Mouse (Mus musculus) embryo, embryonic 9.5 days (tissue): ENCODE measurements around the gene Aifm1.
"Not testable (repeated sequence)": the region's sequence is repeated elsewhere in the genome, so short reads cannot be mapped to it uniquely, and the experiment has no call there.

Experiments
- DNase-seq: peaks from one replicate; pipeline ENCODE4 v3.0.0-alpha.2; 2017; ENCODE audit errors: extremely low spot score

Gene Aifm1

GRCm38 (mm10) chrX:48456956-48457355 is 56.4 kb downstream of the Aifm1 start:
- no peak for DNase-seq

GRCm38 (mm10) chrX:48455018-48455417 is 58.3 kb downstream of the Aifm1 start:
- no peak for DNase-seq

DNA sequence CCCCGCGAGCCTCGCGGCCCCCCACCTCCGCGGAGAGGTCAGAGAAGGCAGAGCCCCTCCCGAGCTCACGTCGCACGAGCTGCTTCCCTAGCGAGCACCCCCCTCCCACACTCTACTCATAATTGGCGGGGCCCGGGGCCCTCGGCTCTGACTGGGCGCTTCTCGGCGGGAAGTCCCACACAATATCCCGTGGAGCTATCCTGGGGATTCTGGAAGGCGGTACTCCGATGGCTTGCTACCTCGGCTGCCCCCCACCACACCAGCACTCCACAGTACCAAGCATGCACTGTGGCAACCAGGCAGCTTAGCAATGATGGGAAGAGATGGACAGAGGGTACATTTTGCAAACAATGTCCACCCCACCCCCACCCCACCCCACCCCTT is 58.9 kb downstream of the Aifm1 start:
- DNase-seq = no peak

DNA sequence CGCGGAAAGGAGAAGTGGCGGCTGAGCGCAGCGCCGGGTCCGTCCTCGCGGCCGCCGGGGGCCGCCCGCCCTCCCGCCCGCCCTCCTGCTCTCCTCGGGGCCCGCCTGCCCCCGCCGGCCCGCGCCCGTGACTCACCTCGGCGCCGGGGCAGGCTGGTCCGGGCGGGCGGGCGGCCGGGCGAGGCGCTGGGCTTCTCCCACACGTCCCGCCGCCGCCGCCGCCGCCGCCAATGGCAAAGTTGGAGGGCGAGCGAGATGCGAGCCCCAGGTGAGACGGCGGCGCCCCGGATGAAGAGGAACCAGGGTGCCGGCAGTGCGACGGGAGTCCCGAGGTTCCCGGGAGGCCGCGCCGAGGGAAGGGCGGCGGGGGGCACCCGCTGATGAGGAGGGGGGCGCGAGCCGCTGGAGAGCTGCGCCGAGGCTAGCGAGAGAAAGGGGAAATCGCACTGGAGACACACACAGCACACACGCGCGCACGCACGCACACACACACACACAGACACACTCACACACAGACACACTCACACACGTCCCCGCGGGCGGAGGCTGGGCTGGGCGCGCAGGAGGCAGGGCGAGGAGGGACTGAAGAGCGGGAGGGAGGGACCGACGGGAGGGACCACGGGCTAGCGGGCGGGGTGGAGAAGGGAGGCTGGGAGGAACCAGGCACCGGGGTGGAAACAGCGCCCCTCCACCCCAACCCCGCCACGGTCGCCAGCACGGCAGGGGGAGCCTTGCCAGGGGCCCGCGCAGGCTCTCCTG is 59.4 kb downstream of the Aifm1 start:
- peak; percentile 33 for DNase-seq

DNA sequence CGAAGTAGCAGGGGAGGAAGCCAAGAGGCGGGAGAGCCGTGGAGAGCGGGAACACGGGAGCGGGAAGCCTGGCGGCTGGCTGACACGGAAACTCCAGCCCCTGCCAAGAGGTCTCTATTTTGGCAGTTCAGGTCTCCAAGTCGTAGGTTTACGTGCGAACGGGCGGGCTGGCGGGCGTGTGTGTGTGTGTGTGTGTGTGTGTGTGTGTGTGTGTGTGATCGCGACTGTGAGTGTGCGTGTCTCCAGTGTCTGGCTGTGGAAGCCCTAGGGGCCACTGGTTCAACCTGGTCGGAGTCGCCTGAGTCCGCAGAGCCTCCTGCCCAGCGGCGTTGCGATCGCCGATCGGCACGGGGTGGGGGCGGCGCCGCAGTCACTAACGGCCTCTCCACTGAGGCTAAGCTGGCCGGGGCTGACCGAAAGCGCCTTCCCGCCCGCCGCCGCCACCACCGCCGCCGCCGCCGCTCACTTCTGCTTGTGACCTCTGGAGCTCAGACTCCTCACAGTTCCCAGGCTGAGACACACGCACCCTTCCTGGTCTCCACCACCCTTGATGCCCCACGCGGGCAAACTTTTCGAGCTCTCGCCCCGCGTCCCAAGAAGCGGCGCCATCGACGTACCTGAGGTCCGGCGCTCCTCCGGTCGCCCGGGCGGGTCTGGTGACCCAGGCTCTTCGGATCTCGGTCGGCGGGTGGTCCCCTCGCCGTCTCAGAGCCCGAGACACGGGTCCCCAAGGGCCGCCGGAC is 60.3 kb downstream of the Aifm1 start:
- DNase-seq = peak; percentile 22

- peak; percentile 5 for DNase-seq
Observed at GRCm38 (mm10) chrX:48452231-48452890, 61.0 kb downstream of the Aifm1 start.

DNA sequence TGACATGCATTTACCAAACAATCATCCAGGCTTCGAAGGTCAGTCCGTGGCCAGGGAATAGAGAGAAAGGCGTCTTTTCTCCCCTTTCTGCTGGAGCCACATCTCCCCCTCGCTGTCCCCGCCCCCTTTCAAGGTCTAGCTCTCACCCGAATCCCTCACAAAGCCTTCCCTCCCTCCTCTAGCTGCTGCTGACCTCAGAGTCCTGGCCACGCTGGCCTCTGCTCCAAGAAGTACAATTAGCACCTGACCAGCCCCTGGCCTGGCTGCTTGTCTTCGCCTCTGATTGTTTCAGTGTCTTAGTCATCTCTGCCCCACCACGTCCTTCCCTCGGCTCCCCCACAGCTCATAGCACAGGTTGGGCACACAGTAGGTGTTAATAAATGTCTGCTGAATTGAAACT is 63.7 kb downstream of the Aifm1 start:
- DNase-seq = no peak

DNA sequence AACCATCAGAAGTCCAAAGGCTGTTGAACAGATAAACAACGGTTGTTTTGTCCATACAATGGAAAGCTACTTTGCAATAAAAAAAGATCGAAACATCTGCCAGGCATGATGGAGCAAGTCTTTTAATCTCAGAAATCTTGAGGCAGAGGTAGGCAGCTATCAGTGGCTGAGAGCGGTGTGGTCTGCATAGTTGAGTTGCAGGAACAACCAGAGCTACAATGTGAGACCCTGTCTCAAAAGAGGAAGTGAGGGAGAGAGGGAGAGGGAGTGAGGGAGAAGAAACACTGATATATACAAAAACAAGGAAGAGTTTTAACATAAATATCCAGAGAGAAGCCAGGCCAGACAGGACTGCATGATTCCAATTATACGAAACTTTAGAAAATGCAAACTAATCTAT is 68.7 kb downstream of the Aifm1 start:
- DNase-seq = no peak

DNA sequence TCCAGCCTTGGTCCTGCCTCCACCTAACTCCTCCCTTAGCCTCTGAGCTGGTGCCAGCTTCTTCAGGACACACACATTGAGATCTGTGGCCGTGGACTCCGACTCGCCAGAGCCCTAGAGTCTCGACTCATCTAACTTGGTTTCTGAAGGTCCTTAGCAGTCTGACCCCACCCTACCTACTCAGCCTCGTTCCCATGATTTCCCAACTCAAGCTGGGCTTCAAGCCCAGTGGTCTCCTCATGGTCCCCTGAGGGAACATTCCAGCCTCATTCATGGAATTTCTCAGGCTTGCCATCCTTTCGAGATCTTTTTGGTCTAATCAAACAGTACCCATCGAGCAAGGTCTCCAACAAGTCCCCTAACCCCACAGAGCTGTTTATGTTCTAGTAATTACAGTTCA is 71.4 kb downstream of the Aifm1 start:
- DNase-seq = no peak

DNA sequence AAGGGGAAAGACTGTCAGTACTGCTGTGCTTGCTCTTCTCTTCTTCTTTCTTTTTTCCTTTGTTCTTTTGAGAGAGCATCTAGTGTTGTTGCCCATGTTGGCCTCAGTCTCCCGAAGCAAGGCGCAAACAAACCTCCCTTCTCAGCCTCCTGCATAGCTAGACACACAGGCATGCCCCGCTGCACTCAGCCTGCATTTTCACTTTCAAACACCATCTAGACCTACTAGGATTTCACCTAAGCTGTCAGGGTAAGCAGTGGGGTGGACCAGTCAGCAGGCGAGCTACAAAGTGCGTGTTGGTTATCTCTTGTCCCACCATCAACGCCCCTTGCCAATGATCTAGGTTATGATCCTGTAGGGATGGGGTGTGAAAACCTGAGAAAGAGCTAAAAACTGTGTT is 71.8 kb downstream of the Aifm1 start:
- no peak for DNase-seq

DNA sequence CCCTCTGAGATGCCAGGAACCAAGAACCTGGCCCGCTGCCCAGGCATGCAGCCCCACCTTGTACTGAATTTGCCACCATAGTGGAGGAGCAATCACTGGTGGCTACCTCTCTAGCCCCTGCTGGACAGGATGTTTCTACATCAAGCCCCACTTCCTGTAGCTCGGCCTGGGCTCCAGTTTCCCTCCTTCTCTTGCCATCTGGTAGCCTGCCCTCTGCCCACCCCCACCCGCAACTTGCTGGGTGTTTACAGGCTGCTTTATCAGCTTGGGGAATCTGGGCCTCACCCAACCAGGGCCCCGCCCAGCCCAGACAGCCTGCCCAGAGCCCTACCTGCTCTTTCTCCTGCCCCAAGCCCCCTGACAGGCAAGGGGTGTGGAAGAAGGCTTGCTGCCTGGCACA is 74.3 kb downstream of the Aifm1 start:
- no peak for DNase-seq

DNA sequence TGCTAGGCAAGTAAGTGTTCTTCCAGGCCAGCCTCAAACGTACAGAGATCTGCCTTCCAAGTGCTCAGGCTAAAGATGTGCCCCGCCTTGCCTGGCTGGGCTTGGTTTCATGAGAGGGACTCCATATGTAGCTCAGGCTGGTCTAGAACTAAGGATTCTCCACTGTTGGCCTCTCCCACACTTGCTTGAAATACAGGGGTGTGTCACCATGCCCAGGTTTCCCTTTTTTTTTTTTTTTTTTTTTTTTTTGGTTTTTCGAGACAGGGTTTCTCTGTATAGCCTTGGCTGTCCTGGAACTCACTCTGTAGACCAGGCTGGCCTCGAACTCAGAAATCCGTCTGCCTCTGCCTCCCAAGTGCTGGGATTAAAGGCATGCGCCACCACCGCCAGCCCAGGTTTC is 77.3 kb downstream of the Aifm1 start:
- not testable (repeated sequence) for DNase-seq

DNA sequence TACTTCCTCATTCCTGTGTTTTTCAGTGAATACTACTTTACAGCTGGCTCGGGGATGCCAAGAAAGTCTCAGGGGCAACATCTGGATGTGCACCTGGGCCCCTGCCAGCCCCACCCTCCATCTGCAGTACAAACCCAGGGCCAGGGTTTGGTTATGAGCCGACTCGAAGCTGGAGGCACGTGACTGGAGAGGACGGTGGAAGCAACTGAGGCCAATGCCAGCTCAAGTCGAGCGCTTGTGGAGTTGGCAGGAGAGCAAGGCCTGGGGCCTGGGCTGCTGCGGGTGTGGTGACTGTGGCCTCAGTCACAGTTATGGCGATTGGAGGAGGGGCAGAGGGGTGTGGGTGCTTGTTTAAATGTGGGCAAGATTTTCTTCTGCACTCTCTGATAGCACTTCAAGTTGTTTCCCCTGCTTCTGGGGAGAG is 77.9 kb downstream of the Aifm1 start:
- no peak for DNase-seq

DNA sequence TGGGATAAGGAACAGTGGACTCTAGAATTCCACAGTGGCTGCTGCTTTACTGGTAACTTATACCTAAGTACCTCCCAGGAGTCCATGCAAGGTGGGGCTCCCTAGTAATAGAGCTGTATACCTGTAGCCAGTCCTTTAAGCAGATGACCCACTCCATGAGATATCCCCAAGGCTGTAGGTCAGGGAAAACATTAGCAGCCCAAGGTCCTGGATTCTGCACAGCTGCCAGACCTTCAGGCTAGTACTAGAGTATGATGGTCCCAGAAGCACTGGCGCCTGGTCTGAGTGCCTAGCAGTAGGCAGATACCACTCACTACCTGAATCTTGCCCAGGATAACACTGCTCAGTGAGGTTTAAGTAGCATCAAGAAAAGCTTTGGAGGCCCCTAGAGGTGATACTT is 79.1 kb downstream of the Aifm1 start:
- DNase-seq = no peak

- DNase-seq = no peak
Observed at GRCm38 (mm10) chrX:48433527-48433899, 79.8 kb downstream of the Aifm1 start.

DNA sequence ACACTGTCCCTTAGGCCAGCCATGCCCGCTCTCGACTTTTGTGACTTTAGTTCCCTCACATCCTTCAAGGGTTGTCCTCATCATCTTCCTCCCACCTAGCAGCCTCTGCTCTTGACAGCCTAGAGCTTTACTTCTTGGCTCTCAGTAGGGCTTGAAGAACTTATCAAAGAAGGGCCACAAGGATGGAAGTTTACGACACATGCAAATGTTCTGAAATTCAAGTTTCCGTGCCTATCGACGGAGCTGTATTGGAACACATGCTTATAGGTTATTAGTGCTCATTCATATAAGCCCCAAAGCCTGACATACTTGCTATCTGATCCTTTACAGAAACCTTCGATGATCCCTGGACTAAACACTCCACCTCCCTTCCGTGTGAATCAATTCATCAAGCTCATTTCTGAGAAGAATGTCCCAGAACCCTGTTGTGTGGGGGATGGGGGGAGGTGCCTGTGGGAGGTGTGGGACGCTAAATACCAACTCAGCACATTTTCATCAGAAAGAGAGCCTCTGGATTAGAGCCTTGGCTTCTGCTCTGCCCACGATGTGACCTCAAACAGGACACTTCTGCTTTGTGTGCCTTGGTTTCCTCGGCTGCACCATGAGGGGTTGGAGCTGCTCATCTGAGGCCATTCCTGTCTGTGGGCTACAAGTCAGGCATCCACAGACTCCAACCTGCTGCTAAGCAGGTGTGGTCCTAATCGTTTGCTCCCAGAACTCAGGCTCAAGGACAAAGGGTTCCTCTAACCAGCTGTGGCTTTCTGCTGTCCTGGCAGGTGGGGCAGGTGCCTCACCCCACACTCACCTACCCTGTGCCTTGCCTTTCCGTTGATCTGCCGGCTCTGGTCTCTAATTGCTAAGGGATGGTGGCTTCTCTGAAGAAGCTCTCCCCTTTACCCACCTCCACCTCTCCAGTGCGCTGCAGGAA is 80.5 kb downstream of the Aifm1 start:
- DNase-seq = no peak

GRCm38 (mm10) chrX:48429538-48429937 is 83.8 kb downstream of the Aifm1 start:
- no peak for DNase-seq

GRCm38 (mm10) chrX:48429100-48429499 is 84.3 kb downstream of the Aifm1 start:
- DNase-seq = no peak

- no peak for DNase-seq
Observed at GRCm38 (mm10) chrX:48428642-48429041, 84.7 kb downstream of the Aifm1 start.

DNA sequence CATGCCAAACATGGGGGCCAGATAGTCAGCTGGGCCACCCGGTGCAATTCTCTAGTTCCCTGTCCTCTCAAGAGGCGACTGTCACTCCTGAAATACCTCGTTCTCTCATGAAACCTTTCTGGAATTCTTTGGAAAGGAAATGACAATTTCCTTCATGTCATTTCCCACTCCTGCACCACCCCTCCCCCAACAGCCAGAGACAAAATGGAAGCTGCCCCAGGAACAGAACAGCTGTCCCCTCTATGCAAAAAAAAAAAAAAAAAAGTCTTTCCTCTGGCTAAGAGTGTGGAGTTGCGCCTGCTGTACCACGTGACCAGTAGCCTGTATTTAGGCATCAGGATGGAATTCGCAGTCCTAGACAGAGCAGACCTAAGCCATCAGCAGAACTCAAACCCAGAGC is 85.1 kb downstream of the Aifm1 start:
- DNase-seq = no peak

DNA sequence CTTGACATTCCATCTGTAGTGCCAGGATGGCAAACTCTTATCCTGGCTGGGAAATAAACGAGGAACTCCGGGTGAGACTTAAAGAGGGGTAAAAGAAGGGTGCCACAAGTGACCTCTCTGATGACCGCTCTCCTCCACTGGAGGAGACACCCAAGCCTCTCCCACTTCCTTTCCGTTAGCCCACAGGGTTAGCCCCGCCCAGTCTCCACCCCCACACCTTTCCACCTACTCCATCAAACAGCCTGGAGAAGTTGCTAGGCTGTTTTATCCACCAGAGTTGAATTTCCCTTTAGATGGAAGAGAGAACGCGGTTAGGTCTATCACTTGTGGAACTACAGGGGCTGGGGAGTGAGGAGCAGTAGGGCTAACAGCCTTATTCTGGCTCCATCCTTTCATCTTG is 88.1 kb downstream of the Aifm1 start:
- no peak for DNase-seq
